Mouse (Mus musculus) heart, embryonic 16.5 days (tissue): ENCODE data around the gene Hes7. TPM values are rescaled to one million over a fixed set of nuclear protein-coding genes. Genes with fewer than 3 reads are reported as not detected.

Experiments
- ATAC-seq: fragments of 200-750 bp; cut with Nextera tagmentation; replicated peaks from 2 replicates; pipeline ENCODE4 v1.8.0; 2017; ENCODE audit warnings: moderate number of reproducible peaks; ENCODE audit not compliant: insufficient read depth, low FRiP score; ENCODE audit errors: extremely low read depth
- H3K27ac ChIP-seq: fragments of 300-500 bp; sonication (generic); 2 replicates; pipeline ENCODE4 v1.5.1; 2014; ENCODE audit warnings: mild to moderate bottlenecking, low read length, control low read depth, moderate library complexity
- H3K27me3 ChIP-seq: fragments of 300-500 bp; sonication (generic); 2 replicates; pipeline ENCODE4 v1.6.1; 2014; ENCODE audit warnings: low read length, mixed read lengths; ENCODE audit not compliant: control insufficient read depth, insufficient read depth
- H3K36me3 ChIP-seq: fragments of 300-500 bp; sonication (generic); 2 replicates; pipeline ENCODE4 v1.6.1; 2014; ENCODE audit not compliant: control insufficient read depth, insufficient read depth
- H3K4me1 ChIP-seq: fragments of 300-500 bp; sonication (generic); 2 replicates; pipeline ENCODE4 v1.6.1; 2014; ENCODE audit warnings: low read length, mixed read lengths; ENCODE audit not compliant: control insufficient read depth, insufficient read depth
- H3K4me2 ChIP-seq: fragments of 300-500 bp; sonication (generic); 2 replicates; pipeline ENCODE4 v1.6.1; 2014; ENCODE audit warnings: low read depth, mild to moderate bottlenecking, control low read depth, low read length
- H3K4me3 ChIP-seq: fragments of 300-500 bp; sonication (generic); 2 replicates; pipeline ENCODE4 v1.5.1; 2014; ENCODE audit warnings: mild to moderate bottlenecking, control low read depth, low read length
- H3K9ac ChIP-seq: fragments of 300-500 bp; sonication (generic); 2 replicates; pipeline ENCODE4 v1.6.1; 2014; ENCODE audit warnings: low read length, control low read depth
- H3K9me3 ChIP-seq: fragments of 300-500 bp; sonication (generic); replicated peaks from 2 replicates; pipeline ENCODE4 v1.6.1; 2016; ENCODE audit warnings: low read length; ENCODE audit not compliant: control insufficient read depth
- WGBS: fragments of 180-500 bp; shearing (Covaris S2); extraction: QIAGEN DNeasy Blood & Tissue Kit; methylation state at CpG from one replicate; pipeline ENCODE4 v1.1.7; 2014; 5-methylcytosine and 5-hydroxymethylcytosine counted together
- polyA plus RNA-seq: library from polyadenylated mRNA; unstranded; fragments of >200 nt; fragmentation: Nextera tagmentation; extraction: Ambion mirVana; gene quantifications from 2 replicates; pipeline ENCODE4 v1.2.1, GENCODE M21; 2015

The Hes7 gene
- polyA plus RNA-seq, 1 experiment from 2014 or later, result 0.50 TPM

DNA sequence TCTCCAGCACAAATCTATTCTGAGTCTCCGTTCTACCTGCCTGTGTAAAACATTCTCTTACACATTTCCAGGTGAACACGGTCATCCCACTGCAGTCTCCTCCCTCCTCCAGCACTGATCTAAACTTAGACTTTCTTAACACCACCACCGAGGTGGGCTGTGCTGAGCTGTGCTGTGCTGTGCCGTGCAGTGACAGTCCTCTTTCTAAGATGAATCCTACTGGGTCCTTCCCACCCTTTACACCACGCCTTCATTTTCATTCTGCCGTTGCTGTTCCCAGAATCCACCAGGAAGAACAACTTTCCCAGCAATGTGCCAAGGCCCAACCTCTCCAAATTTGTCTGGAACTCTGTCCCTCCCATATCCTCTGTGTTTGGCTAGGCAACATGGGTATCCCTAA, 33.8 kb upstream of the Hes7 start:
- H3K4me1 ChIP-seq, result peaks cover 28% of the 10 kb centered on the region
- no peak overlapping the region for H3K4me2 ChIP-seq
- no peaks in the 10 kb centered on the region for H3K9me3 ChIP-seq
- peaks cover 10% of the 10 kb centered on the region for H3K36me3 ChIP-seq
- ATAC-seq, result no peak
- no peak overlapping the region for H3K4me3 ChIP-seq
- peak overlapping the region; percentile 22; the same call in 1 of the 2 replicates for H3K9ac ChIP-seq
- H3K27ac ChIP-seq, result peak overlapping the region; percentile 95
- H3K27me3 ChIP-seq, result no peaks in the 10 kb centered on the region
- 34% methylated on average over 6 of the region's 6 CpGs for WGBS

DNA sequence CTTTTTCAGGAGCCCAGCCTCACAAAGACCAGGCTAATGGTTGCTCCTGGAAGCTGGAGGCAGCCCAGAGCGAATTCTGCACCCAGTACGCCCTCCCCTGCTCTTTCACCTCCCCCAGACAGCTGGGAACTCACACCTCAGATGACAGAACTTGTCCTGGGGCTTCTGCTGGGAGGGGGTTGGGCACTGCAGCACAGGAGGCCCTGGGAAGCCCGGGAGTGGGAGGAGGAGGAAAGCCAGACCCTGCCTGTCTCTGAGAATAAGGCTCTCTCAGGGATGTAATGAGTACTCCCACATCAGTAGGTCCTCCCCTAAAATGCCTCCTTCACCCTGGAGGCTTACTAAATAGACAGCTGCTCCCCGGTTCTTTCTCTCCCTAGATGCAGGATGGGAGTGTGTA, 33.1 kb upstream of the Hes7 start:
- 39% methylated on average over 4 of the region's 4 CpGs for WGBS
- peak overlapping the region; percentile 95 for H3K27ac ChIP-seq
- no peak overlapping the region for H3K4me2 ChIP-seq
- no peaks in the 10 kb centered on the region for H3K27me3 ChIP-seq
- H3K4me3 ChIP-seq, result no peak overlapping the region
- peaks cover 15% of the 10 kb centered on the region for H3K36me3 ChIP-seq
- no peak overlapping the region for H3K9ac ChIP-seq
- peaks cover 28% of the 10 kb centered on the region for H3K4me1 ChIP-seq
- 0 out of 2 replicates have a peak, but pooled peaks have one; percentile 7 for ATAC-seq
- no peaks in the 10 kb centered on the region for H3K9me3 ChIP-seq

- no peak overlapping the region; the same call in 1 of the 2 replicates for H3K4me3 ChIP-seq
Measured at GRCm38 (mm10) chr11:69087597-69087996, 32.6 kb upstream of the Hes7 start.

DNA sequence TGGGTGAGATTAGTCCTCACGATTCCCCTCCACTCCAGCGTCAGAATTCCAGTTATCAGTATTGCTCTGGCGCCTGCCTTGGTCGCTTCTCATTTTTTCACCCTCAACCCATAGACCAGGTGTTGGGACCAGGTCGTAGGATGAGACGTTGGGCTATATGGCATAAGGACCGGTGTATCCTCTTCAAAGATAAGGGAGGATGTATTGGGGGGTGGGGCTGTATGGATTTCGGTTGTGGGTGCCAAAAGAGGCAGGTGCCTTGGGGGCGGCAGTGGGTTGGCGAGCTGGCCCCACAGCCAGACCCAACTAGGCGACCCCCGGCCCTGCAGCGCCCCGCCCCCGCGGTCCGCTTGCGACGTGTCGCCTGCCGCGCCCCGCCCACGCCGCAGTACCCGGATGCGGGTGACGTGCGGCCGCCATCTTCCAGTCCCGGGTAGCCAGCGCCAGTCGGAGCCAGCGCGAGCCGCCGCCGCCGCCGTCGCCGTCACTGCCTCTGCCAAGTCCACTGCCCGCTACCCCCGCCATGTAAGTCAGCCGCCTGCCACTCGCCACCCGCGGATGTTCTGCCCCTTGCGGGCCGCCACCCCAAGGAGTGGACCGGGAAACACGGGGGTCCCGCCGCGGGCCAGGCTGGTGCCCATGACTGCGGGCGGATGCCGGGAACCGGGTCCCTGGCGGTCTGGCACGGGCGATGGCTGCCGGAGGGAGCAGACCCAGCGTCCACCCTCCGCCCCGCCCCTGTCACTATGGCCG, 31.9 kb upstream of the Hes7 start, which contains the start of gene Vamp2:
Gene Vamp2, plus strand, starts transcription at position 388 of the 753 bp plus-strand sequence.
- Histone ChIP-seq H3K36me3 (peaks cover 15% of the 10 kb centered on the region), H3K9ac (peak within 1 kb of the TSS; percentile 98), H3K27me3 (no peaks in the 10 kb centered on the region), H3K9me3 (no peaks in the 10 kb centered on the region), H3K4me2 (peak within 1 kb of the TSS; percentile 83), H3K4me3 (peak within 1 kb of the TSS; percentile 81), H3K4me1 (peaks cover 28% of the 10 kb centered on the region), H3K27ac (peak within 1 kb of the TSS; percentile 95)
- under 1% methylated on average over 61 of the region's 67 CpGs for WGBS
- ATAC-seq, result peak; percentile 73

More at GRCm38 (mm10) chr11:69087597-69087996, 32.6 kb upstream of the Hes7 start:
- no peaks in the 10 kb centered on the region for H3K9me3 ChIP-seq
- peaks cover 28% of the 10 kb centered on the region for H3K4me1 ChIP-seq
- H3K9ac ChIP-seq, result no peak overlapping the region
- no peak for ATAC-seq
- WGBS, result 70% methylated on average over 2 of the region's 2 CpGs
- H3K36me3 ChIP-seq, result peaks cover 15% of the 10 kb centered on the region
- peak overlapping the region; percentile 83; the same call in 1 of the 2 replicates for H3K4me2 ChIP-seq
- H3K27me3 ChIP-seq, result no peaks in the 10 kb centered on the region
- H3K27ac ChIP-seq, result peak overlapping the region; percentile 95

GRCm38 (mm10) chr11:69088856-69089615, 31.2 kb upstream of the Hes7 start:
- Histone ChIP-seq H3K4me1 (peaks cover 28% of the 10 kb centered on the region), H3K36me3 (peaks cover 15% of the 10 kb centered on the region), H3K4me2 (peak overlapping the region; percentile 83), H3K4me3 (peak overlapping the region; percentile 81), H3K9me3 (no peaks in the 10 kb centered on the region), H3K9ac (peak overlapping the region; percentile 98), H3K27ac (peak overlapping the region; percentile 95), H3K27me3 (no peaks in the 10 kb centered on the region)
- peak; percentile 15; the same call in 1 of the 2 replicates for ATAC-seq
- 9% methylated on average over 25 of the region's 25 CpGs for WGBS

DNA sequence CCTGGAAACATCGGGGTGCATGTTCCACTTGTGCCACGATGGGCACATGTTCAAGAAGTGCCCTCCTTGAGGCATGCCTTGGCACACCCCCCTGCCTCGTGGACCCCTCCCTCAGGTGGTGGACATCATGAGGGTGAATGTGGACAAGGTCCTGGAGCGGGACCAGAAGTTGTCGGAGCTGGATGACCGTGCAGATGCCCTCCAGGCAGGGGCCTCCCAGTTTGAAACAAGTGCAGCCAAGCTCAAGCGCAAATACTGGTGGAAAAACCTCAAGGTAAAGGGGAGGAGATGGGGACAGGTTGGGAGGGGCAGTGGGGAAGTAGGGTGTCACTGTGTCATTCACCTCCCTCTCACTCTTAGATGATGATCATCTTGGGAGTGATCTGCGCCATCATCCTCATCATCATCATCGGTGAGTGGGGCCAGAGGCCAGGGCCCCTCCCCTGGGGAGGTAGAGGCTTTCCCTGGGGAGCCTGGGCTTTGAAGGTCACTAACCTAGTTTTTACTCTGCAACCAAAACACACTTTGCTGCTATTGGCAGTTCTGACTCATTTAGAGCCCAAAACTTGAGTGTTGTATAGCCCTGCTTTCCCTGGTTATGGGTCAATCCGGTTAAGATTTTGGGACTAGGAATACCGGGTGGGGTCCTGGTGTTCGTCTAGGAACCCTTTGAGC, 30.5 kb upstream of the Hes7 start:
- Histone ChIP-seq H3K27ac (peak overlapping the region; percentile 29), H3K4me1 (peaks cover 33% of the 10 kb centered on the region)
- no peak for ATAC-seq

GRCm38 (mm10) chr11:69090367-69090766, 29.8 kb upstream of the Hes7 start:
- no peak for ATAC-seq
- Histone ChIP-seq H3K4me2 (no peak overlapping the region), H3K4me1 (peaks cover 33% of the 10 kb centered on the region), H3K9me3 (no peaks in the 10 kb centered on the region), H3K9ac (peak overlapping the region; percentile 98), H3K27me3 (no peaks in the 10 kb centered on the region), H3K4me3 (no peak overlapping the region; the same call in 1 of the 2 replicates), H3K36me3 (peaks cover 15% of the 10 kb centered on the region), H3K27ac (no peak overlapping the region)
- WGBS, result 47% methylated on average over 6 of the region's 6 CpGs

More for the DNA sequence above, 30.5 kb upstream of the Hes7 start:
- Histone ChIP-seq H3K4me3 (peak overlapping the region; percentile 81), H3K27me3 (no peaks in the 10 kb centered on the region), H3K4me2 (peak overlapping the region; percentile 83), H3K9me3 (no peaks in the 10 kb centered on the region), H3K9ac (peak overlapping the region; percentile 98), H3K36me3 (peaks cover 15% of the 10 kb centered on the region)
- WGBS, result 74% methylated on average over 12 of the region's 12 CpGs

GRCm38 (mm10) chr11:69091566-69092385, 28.4 kb upstream of the Hes7 start:
- H3K9ac ChIP-seq, result 0 out of 2 replicates have a peak overlapping the region, but pooled peaks have one; percentile 1
- H3K4me3 ChIP-seq, result no peak overlapping the region
- H3K27me3 ChIP-seq, result no peaks in the 10 kb centered on the region
- no peak for ATAC-seq
- peak overlapping the region; percentile 58; the same call in 1 of the 2 replicates for H3K27ac ChIP-seq
- H3K4me2 ChIP-seq, result no peak overlapping the region
- no peaks in the 10 kb centered on the region for H3K9me3 ChIP-seq
- H3K4me1 ChIP-seq, result peaks cover 33% of the 10 kb centered on the region
- peaks cover 15% of the 10 kb centered on the region for H3K36me3 ChIP-seq
- WGBS, result 64% methylated on average over 7 of the region's 7 CpGs
